Mouse (Mus musculus) kidney, embryonic 16.5 days (tissue): ENCODE data around the gene Gab2. TPM values are rescaled to one million over a fixed set of nuclear protein-coding genes. Genes with fewer than 3 reads are reported as not detected.

ENCODE experiments used
- ATAC-seq: fragments of 200-750 bp; cut with Nextera tagmentation; 2 replicates; pipeline ENCODE4 v1.8.0; 2017; ENCODE audit warnings: moderate TSS enrichment; ENCODE audit not compliant: low FRiP score, low TSS enrichment
- H3K27ac ChIP-seq: fragments of 300-500 bp; sonication (generic); 2 replicates; pipeline ENCODE4 v1.5.1; 2014; ENCODE audit warnings: low read length
- H3K27me3 ChIP-seq: fragments of 300-500 bp; sonication (generic); 2 replicates; pipeline ENCODE4 v1.6.1; 2014; ENCODE audit warnings: low read length, control low read depth, mixed read lengths; ENCODE audit not compliant: insufficient read depth
- H3K36me3 ChIP-seq: fragments of 300-500 bp; sonication (generic); 2 replicates; pipeline ENCODE4 v1.6.1; 2014; ENCODE audit warnings: low read length, control low read depth, mixed read lengths; ENCODE audit not compliant: insufficient read depth
- H3K4me1 ChIP-seq: fragments of 300-500 bp; sonication (generic); 2 replicates; pipeline ENCODE4 v1.6.1; 2014; ENCODE audit warnings: low read length, control low read depth, mixed read lengths; ENCODE audit not compliant: insufficient read depth
- H3K4me2 ChIP-seq: fragments of 300-500 bp; sonication (generic); replicated peaks from 2 replicates; pipeline ENCODE4 v1.6.1; 2014; ENCODE audit warnings: low read depth, low read length
- H3K4me3 ChIP-seq: fragments of 300-500 bp; sonication (generic); 2 replicates; pipeline ENCODE4 v1.5.1; 2014; ENCODE audit warnings: mild to moderate bottlenecking, low read length
- H3K9ac ChIP-seq: fragments of 300-500 bp; sonication (generic); replicated peaks from 2 replicates; pipeline ENCODE4 v1.6.1; 2014; ENCODE audit warnings: low read length
- H3K9me3 ChIP-seq: fragments of 300-500 bp; sonication (generic); 2 replicates; pipeline ENCODE4 v1.6.1; 2016; ENCODE audit warnings: low read length, control low read depth
- WGBS: fragments of 180-500 bp; shearing (Covaris S2); extraction: QIAGEN DNeasy Blood & Tissue Kit; methylation state at CpG from one replicate; pipeline ENCODE4 v1.1.7; 2014; 5-methylcytosine and 5-hydroxymethylcytosine counted together
- polyA plus RNA-seq: library from polyadenylated mRNA; unstranded; fragments of >200 nt; fragmentation: Nextera tagmentation; extraction: Ambion mirVana; gene quantifications from 2 replicates; pipeline ENCODE4 v1.2.1, GENCODE M21; 2015

The Gab2 gene
- polyA plus RNA-seq, 1 experiment from 2014 or later: 13.9 TPM

DNA sequence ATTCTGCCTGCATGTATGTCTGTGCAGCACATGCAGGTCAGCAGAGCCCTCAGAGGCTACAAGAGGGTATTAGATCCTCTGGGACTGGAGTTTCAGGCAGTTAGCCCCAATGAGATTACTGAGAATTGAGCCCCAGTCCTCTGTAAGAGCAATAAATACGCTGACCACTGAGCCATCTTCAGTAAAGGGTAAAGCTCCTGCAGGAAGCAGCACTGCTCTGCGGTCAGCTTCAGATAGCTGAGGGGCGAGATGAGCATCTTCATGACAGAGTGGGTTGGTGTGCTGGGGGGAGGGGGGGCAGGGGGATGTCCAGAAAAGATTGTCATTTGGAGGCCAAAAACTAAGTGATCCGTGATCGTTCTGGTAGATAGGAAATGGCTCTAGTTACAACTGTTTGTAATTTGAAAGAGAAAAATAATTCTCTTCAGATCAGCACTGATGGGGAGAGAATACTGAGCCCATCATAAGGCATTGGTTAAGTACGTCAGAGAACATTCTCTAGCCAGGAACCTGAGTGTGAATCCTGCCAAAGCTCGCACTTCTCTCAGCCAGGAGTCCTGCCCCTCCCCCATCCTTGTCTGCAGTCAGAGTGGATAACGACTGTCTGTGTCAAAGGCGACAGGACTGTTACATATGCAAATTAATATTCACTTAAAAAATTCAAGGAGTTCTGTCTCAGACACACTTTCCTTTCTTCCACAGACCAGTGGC, 264.9 kb downstream of the Gab2 start:
- Histone ChIP-seq H3K4me2 (no peak overlapping the region), H3K9ac (no peak overlapping the region), H3K27me3 (no peaks in the 10 kb centered on the region), H3K36me3 (0 out of 2 replicates have a peak, but pooled peaks cover 4% of the 10 kb centered on the region), H3K9me3 (no peaks in the 10 kb centered on the region), H3K27ac (no peak overlapping the region), H3K4me1 (no peaks in the 10 kb centered on the region), H3K4me3 (no peak overlapping the region)
- no peak for ATAC-seq
- WGBS: 77% methylated on average over 9 of the region's 9 CpGs

DNA sequence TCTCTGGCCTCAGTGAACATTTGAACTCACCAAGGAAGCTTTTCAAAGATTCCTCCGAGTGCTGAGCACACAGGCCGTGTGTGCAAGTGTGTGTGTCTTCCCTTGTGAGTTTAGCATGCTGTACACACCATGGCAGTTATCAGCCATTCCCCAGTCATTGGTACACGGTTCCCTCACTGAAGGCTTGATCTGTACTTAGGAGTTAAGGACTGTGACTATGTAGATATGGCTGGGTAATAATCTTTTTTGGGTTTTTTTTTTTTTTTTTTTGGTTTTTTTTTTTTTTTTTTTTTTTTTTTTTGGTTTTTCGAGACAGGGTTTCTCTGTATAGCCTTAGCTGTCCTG, 265.4 kb downstream of the Gab2 start:
- no peak overlapping the region for H3K9ac ChIP-seq
- ATAC-seq: no peak
- 81% methylated on average over 4 of the region's 4 CpGs for WGBS

DNA sequence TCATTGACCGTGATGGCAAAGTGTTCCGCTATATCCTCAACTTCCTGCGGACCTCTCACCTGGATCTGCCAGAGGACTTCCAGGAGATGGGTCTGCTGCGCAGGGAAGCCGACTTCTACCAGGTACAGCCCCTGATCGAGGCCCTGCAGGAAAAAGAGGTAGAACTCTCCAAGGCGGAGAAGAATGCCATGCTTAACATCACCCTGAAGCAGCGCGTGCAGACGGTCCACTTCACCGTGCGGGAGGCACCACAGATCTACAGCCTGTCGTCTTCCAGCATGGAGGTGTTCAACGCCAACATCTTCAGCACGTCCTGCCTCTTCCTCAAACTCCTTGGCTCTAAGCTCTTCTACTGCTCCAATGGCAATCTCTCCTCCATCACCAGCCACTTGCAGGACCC, 266.1 kb downstream of the Gab2 start:
- H3K36me3 ChIP-seq: 0 out of 2 replicates have a peak, but pooled peaks cover 4% of the 10 kb centered on the region
- WGBS: 96% methylated on average over 15 of the region's 15 CpGs
- no peaks in the 10 kb centered on the region for H3K27me3 ChIP-seq
- no peaks in the 10 kb centered on the region for H3K9me3 ChIP-seq
- H3K4me2 ChIP-seq: no peak overlapping the region
- no peak overlapping the region for H3K4me3 ChIP-seq
- no peak overlapping the region for H3K9ac ChIP-seq
- H3K4me1 ChIP-seq: no peaks in the 10 kb centered on the region
- ATAC-seq: no peak
- no peak overlapping the region for H3K27ac ChIP-seq

More for the DNA sequence above, 265.4 kb downstream of the Gab2 start:
- Histone ChIP-seq H3K4me2 (no peak overlapping the region), H3K36me3 (0 out of 2 replicates have a peak, but pooled peaks cover 4% of the 10 kb centered on the region), H3K4me1 (no peaks in the 10 kb centered on the region), H3K4me3 (no peak overlapping the region), H3K27me3 (no peaks in the 10 kb centered on the region), H3K9me3 (no peaks in the 10 kb centered on the region), H3K27ac (no peak overlapping the region)

DNA sequence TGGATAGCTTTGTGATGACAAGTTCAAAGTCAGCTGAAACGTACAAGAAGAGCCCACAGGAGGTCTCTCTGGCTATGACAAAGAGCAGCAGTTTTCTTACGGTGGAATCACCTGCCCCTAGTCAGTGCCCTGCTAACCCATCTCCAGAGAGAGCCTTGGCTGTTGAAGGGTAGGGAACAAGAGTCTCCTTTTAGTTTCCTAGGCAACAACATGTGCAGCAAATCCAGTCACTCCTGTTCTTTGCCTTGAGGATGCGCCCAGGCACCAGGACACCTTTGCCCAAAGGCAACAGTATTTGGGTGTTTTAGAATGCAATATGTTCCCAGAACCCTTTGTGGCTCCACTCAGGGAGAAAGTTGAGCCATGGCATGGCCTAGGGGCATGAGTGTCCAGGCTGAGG, 266.9 kb downstream of the Gab2 start:
- no peaks in the 10 kb centered on the region for H3K27me3 ChIP-seq
- no peaks in the 10 kb centered on the region for H3K4me1 ChIP-seq
- H3K9ac ChIP-seq: no peak overlapping the region
- 0 out of 2 replicates have a peak, but pooled peaks cover 4% of the 10 kb centered on the region for H3K36me3 ChIP-seq
- H3K27ac ChIP-seq: no peak overlapping the region
- no peak overlapping the region for H3K4me3 ChIP-seq
- no peak overlapping the region for H3K4me2 ChIP-seq
- no peaks in the 10 kb centered on the region for H3K9me3 ChIP-seq
- WGBS: 84% methylated on average over 3 of the region's 3 CpGs
- no peak for ATAC-seq

DNA sequence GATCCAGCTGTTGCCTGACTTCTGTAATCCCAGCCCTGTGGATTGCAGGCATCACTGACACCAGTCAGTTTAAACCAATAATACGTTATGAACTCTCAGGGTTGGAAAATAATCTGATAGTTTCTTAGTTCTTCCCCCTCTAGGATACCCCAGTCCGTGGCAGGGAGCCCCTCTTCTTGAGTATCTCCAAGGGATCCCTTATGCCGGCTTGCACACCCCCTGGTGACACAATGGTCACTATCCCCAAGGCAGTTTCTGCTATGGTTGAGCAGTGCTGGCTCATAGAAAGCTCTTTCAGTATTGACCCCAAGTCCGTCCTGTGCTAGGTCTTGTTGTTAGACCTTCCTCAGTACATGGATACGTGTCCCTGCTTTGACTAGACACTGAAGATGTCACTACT, 267.4 kb downstream of the Gab2 start:
- 87% methylated on average over 5 of the region's 5 CpGs for WGBS

DNA sequence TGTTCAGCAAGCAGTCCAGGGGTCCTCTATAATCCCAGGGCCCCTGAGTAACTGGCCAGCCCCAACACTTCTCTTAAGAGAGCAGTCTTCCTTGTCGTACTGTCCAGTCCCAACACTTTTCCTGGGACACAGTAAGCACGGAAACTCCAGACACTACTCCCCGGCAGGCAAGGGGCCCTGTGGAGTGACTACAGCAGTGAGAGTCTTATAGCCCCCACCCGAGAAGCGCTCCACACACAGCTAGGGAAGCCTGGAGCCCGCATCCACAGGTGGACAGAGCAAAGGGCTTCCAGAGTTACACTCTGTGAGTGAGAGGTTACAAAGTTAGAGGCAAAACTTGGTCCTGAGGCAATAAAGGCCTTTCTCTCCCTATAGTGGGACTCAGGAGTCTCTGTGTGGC, 268.1 kb downstream of the Gab2 start:
- no peaks in the 10 kb centered on the region for H3K9me3 ChIP-seq
- 91% methylated on average over 6 of the region's 6 CpGs for WGBS
- no peak for ATAC-seq

More for the DNA sequence above, 267.4 kb downstream of the Gab2 start:
- H3K4me2 ChIP-seq: no peak overlapping the region
- no peak for ATAC-seq
- H3K4me3 ChIP-seq: no peak overlapping the region
- H3K27me3 ChIP-seq: no peaks in the 10 kb centered on the region
- 0 out of 2 replicates have a peak, but pooled peaks cover 4% of the 10 kb centered on the region for H3K36me3 ChIP-seq
- H3K9ac ChIP-seq: no peak overlapping the region
- H3K4me1 ChIP-seq: no peaks in the 10 kb centered on the region
- no peak overlapping the region for H3K27ac ChIP-seq
- H3K9me3 ChIP-seq: no peaks in the 10 kb centered on the region

DNA sequence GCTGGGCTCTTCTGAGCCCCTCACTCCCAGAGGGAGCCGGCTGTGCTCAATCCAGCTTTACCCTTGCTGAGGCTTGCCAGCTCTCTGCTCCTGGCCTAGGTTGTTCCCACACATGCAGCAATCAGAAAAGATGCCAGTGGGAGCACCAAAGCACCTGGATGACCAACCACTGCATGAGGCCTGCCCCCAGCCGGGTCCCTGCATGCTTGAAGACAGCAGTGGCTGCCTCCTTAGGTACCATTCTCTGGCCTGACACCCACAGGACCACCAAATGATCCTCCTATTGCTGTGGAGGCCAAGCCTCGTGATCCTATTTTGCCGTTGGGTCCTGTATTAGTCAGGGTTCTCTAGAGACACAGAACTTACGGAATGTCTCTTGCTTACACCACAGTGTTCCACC, 269.5 kb downstream of the Gab2 start:
- no peak overlapping the region for H3K4me3 ChIP-seq
- no peak overlapping the region for H3K9ac ChIP-seq
- 92% methylated on average over 5 of the region's 5 CpGs for WGBS
- no peak overlapping the region for H3K27ac ChIP-seq
- no peak for ATAC-seq
- H3K27me3 ChIP-seq: no peaks in the 10 kb centered on the region
- H3K4me1 ChIP-seq: no peaks in the 10 kb centered on the region
- no peak overlapping the region for H3K4me2 ChIP-seq
- 0 out of 2 replicates have a peak, but pooled peaks cover 4% of the 10 kb centered on the region for H3K36me3 ChIP-seq
- no peaks in the 10 kb centered on the region for H3K9me3 ChIP-seq

More for the DNA sequence above, 268.1 kb downstream of the Gab2 start:
- H3K36me3 ChIP-seq: 0 out of 2 replicates have a peak, but pooled peaks cover 4% of the 10 kb centered on the region
- H3K27ac ChIP-seq: no peak overlapping the region
- no peak overlapping the region for H3K4me3 ChIP-seq
- no peak overlapping the region for H3K4me2 ChIP-seq
- H3K9ac ChIP-seq: no peak overlapping the region
- no peaks in the 10 kb centered on the region for H3K27me3 ChIP-seq
- no peaks in the 10 kb centered on the region for H3K4me1 ChIP-seq

DNA sequence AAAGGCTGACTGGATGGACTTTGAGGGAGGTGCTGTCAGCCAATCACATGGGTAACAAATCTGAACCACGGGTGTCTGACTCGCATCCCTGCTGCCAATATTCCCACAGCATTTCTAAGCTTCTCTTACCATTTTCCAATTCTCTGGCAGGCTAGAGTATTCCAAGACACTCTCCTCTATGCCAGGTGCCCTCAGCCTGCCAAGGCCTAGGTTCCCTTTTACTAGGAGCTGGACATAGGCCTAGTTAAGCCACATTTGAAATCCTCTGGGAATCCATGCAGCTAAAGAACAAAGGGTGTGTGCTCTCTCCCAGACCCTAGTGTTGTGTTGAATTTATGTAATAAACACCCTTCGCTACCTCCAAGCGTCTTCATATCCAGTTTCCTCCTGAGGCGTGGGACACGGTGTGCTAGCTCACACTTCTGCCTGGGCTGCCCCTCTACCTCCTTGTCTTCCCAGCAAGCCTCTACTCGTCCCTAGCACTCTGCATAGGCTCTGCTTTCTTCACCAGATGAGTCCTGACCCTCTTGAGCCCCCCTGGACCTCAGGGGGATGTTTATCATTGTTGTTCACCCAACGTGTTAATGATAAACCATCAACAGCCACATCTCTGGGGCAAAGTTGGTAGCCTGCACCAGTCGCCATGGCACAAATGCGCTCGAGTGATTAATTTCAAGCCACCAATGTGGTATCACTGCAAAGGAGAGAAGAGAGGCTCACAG, 270.6 kb downstream of the Gab2 start:
- no peak overlapping the region for H3K4me2 ChIP-seq
- H3K27me3 ChIP-seq: no peaks in the 10 kb centered on the region
- no peak for ATAC-seq
- H3K4me1 ChIP-seq: no peaks in the 10 kb centered on the region
- H3K27ac ChIP-seq: no peak overlapping the region
- WGBS: 84% methylated on average over 11 of the region's 11 CpGs
- 0 out of 2 replicates have a peak, but pooled peaks cover 4% of the 10 kb centered on the region for H3K36me3 ChIP-seq
- no peak overlapping the region for H3K4me3 ChIP-seq
- no peak overlapping the region for H3K9ac ChIP-seq
- H3K9me3 ChIP-seq: no peaks in the 10 kb centered on the region

DNA sequence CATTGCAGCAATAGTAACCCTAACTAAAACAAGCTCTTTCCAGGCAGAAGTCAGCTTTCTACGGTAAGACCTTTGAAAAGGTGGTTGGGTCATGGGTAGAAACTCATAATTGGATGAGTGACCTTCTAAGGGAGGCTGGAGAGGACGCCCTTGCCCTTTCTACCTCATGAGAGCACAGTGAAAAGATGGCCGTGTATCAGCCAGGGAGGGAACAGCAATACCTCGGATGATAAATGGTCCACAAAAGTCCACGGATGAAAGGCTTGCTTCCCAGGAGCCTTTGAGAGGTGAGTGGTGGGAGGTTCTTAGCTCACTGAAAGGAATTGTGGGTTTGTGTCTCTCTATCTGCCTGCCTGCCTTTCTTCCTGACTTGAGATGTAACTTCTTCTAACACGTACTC, 272.0 kb downstream of the Gab2 start:
- Histone ChIP-seq H3K9me3 (no peaks in the 10 kb centered on the region), H3K27ac (no peak overlapping the region), H3K36me3 (0 out of 2 replicates have a peak, but pooled peaks cover 4% of the 10 kb centered on the region), H3K4me1 (no peaks in the 10 kb centered on the region), H3K27me3 (no peaks in the 10 kb centered on the region), H3K4me2 (no peak overlapping the region), H3K4me3 (no peak overlapping the region), H3K9ac (no peak overlapping the region)
- 84% methylated on average over 6 of the region's 6 CpGs for WGBS
- ATAC-seq: no peak
